Comparison of ENCODE assay signal across 14 mouse cellular contexts in the genomic region with DNA sequence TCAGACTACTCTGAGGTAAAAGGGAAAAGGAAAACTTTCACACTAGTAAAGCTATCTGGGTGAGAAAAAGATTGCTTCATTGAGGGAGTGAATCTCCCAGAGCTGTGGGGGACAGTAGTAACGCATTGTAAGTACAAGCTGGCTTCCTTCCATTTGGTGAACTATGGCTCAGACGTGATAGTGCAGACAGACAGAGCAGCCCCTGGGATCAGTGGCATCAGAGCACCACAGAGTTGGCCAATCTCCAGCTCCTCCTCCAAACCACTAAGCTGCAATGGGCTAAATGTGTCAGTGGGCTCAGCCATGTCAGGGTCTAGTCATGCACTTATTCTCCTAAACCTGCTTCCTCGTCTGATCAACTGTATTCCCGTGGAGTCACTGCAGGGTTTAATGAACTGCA. TPM values are rescaled to one million over a fixed set of nuclear protein-coding genes. Genes with fewer than 3 reads are reported as not detected.
DNase-seq lines count a peak whose midpoint lies in the region; ATAC-seq and TF ChIP-seq lines count a peak whose summit lies in the region.
"Had no signal": no experiment of that assay in that cellular context is flagged by ENCODE, and none has a peak within 500 bp of the region (broad histone marks: within the 10 kb centered on the region; RNA-seq: fewer than 3 reads in every experiment).

No protein-coding gene starts in this region.

- H3K36me3 ChIP-seq in liver, adult 2 months (ENCODE audit: control insufficient read depth, insufficient read depth, low read length): peaks cover 11% of the 10 kb centered on the region; the same call in 1 of the 2 replicates
- H3K36me3 ChIP-seq in liver, embryonic 11.5 days (ENCODE audit: control insufficient read depth, insufficient read depth, low read length): peaks cover 16% of the 10 kb centered on the region
- peaks cover 36% of the 10 kb centered on the region for H3K36me3 ChIP-seq in forebrain, embryonic 13.5 days (ENCODE audit: poor library complexity, severe bottlenecking)

- DNase-seq in liver, adult 2 months (ENCODE audit: extremely low read depth, low read depth, low spot score): peak; percentile 31
- DNase-seq in liver, embryonic 11.5 days (ENCODE audit: low spot score): no peak
- DNase-seq in MEL-GATA-1-ER (ENCODE audit: extremely low read depth, low read depth): peak; percentile 74
- no peak for DNase-seq in left cerebral cortex, adult 18-20 months (ENCODE audit: low spot score in 2 of 2)
- DNase-seq in gastrocnemius, postnatal 25 days: no peak
- DNase-seq: cerebellum, adult 8-10 months; gastrocnemius, postnatal 14 days; heart, postnatal 14 days; kidney, postnatal 4 days had no signal

- WGBS in liver, adult 2 months: 56% methylated on average over 4 of the region's 4 CpGs
- 57% methylated on average over 4 of the region's 4 CpGs for WGBS in liver, embryonic 11.5 days
- WGBS in forebrain, embryonic 13.5 days: 84% methylated on average over 4 of the region's 4 CpGs

- no peaks in the 10 kb centered on the region for H3K9me3 ChIP-seq in liver, embryonic 11.5 days (ENCODE audit: control insufficient read depth, low read length)
- no peaks in the 10 kb centered on the region for H3K9me3 ChIP-seq in forebrain, embryonic 13.5 days (replicated peaks)

- TF ChIP-seq CTCF in liver, adult 2 months (IDR thresholded peaks at IDR 0.05; ENCODE audit: low read depth, low read length): no peak
- no peak for TF ChIP-seq CTCF in bone marrow macrophage, adult 2 months (IDR thresholded peaks at IDR 0.05; ENCODE audit: low read depth, low read length)

- no peaks in the 10 kb centered on the region for H3K79me2 ChIP-seq in liver, adult 2 months (ENCODE audit: control insufficient read depth, insufficient read depth, low read length)

- H3K9ac ChIP-seq in liver, adult 2 months (ENCODE audit: low read depth, low read length): no peak overlapping the region
- no peak overlapping the region for H3K9ac ChIP-seq in liver, embryonic 11.5 days (ENCODE audit: low read depth, low read length)
- H3K9ac ChIP-seq in forebrain, embryonic 13.5 days: no peak overlapping the region

- TF ChIP-seq POLR2A in liver, adult 2 months (IDR thresholded peaks at IDR 0.05; ENCODE audit: extremely low read depth, insufficient read depth, low read length): no peak
- TF ChIP-seq POLR2A in bone marrow macrophage, adult 2 months (IDR thresholded peaks at IDR 0.05; ENCODE audit: borderline replicate concordance, low read depth, low read length): no peak

- no peak overlapping the region for H3K27ac ChIP-seq in liver, adult 2 months (replicated peaks; ENCODE audit: insufficient read depth, low read depth, low read length)
- H3K27ac ChIP-seq in liver, embryonic 11.5 days (ENCODE audit: low read depth, low read length): no peak overlapping the region
- peak overlapping the region; percentile 83 for H3K27ac ChIP-seq in bone marrow macrophage, adult 2 months (ENCODE audit: insufficient read depth, low read depth, low read length)
- no peak overlapping the region for H3K27ac ChIP-seq in forebrain, embryonic 13.5 days

- no peaks in the 10 kb centered on the region for H3K27me3 ChIP-seq in liver, adult 2 months (ENCODE audit: control insufficient read depth, insufficient read depth, low read length)
- H3K27me3 ChIP-seq in liver, embryonic 11.5 days (replicated peaks; ENCODE audit: control insufficient read depth, insufficient read depth, low read length): no peaks in the 10 kb centered on the region
- no peaks in the 10 kb centered on the region for H3K27me3 ChIP-seq in forebrain, embryonic 13.5 days

- ATAC-seq in liver, embryonic 11.5 days (replicated peaks; ENCODE audit: low FRiP score): no peak
- peak; percentile 75 for ATAC-seq in megakaryocyte, adult 5-6 weeks (ENCODE audit: poor library complexity, severe bottlenecking)
- no peak for ATAC-seq in forebrain, embryonic 13.5 days
- ATAC-seq: intestine, postnatal 0 days; midbrain, embryonic 16.5 days had no signal

- no peak overlapping the region for H3K4me3 ChIP-seq in liver, adult 2 months (ENCODE audit: insufficient read depth, low read depth, low read length)
- H3K4me3 ChIP-seq in liver, embryonic 11.5 days (ENCODE audit: low read depth, low read length): no peak overlapping the region
- no peak overlapping the region for H3K4me3 ChIP-seq in bone marrow macrophage, adult 2 months (ENCODE audit: insufficient read depth, low read length)
- no peak overlapping the region for H3K4me3 ChIP-seq in forebrain, embryonic 13.5 days

- H3K4me1 ChIP-seq in liver, adult 2 months (ENCODE audit: control insufficient read depth, insufficient read depth, low read length): peaks cover 13% of the 10 kb centered on the region
- peaks cover 26% of the 10 kb centered on the region for H3K4me1 ChIP-seq in liver, embryonic 11.5 days (replicated peaks; ENCODE audit: control insufficient read depth, insufficient read depth, low read length)
- H3K4me1 ChIP-seq in bone marrow macrophage, adult 2 months (ENCODE audit: control insufficient read depth, insufficient read depth, low read length): peaks cover 42% of the 10 kb centered on the region
- H3K4me1 ChIP-seq in forebrain, embryonic 13.5 days: no peaks in the 10 kb centered on the region

- no peak overlapping the region for H3K4me2 ChIP-seq in liver, embryonic 11.5 days
- no peak overlapping the region for H3K4me2 ChIP-seq in forebrain, embryonic 13.5 days

RNA-seq across cellular contexts. Expression of a gene that starts 20.7 kb away (rescaled TPM):
- 63.4 and 64.1 TPM in 2 replicates for total RNA-seq in liver, adult 2 months (2014; rRNA removed)
- polyA plus RNA-seq in liver, adult 2 months (2012; rRNA removed): 20.6 and 24.1 TPM in 2 replicates
- 35.0 and 41.0 TPM in 2 replicates for polyA plus RNA-seq in liver, embryonic 11.5 days (2014; fragmentation: Nextera tagmentation; extraction: Ambion mirVana)
- polyA plus RNA-seq in bone marrow macrophage, adult 2 months (2012; ENCODE audit: insufficient read depth, insufficient read length, missing spikeins): 40.9 and 48.6 TPM in 2 replicates
- total RNA-seq in megakaryocyte, adult 5-6 weeks (2015): 31.6 and 36.3 TPM in 2 replicates
- total RNA-seq in megakaryocyte, adult 5-6 weeks (2017): 28.7 and 39.0 TPM in 2 replicates
- polyA plus RNA-seq in forebrain, embryonic 13.5 days (2015; fragmentation: Nextera tagmentation; extraction: Ambion mirVana): 28.8 TPM in 2 replicates
- total RNA-seq in left cerebral cortex, adult 18-20 months (2021): 10 to 100 TPM; 76.2 to 85.0 TPM
- total RNA-seq in gastrocnemius, postnatal 25 days (2021): 10 to 100 TPM; 16.8 to 18.6 TPM

RNA-seq across cellular contexts. Expression of a gene that starts 39.4 kb away (rescaled TPM):
- total RNA-seq in liver, adult 2 months (2014; rRNA removed): 6.4 and 16.8 TPM in 2 replicates
- polyA plus RNA-seq in liver, adult 2 months (2012; rRNA removed): 4.5 and 7.8 TPM in 2 replicates
- polyA plus RNA-seq in liver, embryonic 11.5 days (2014; fragmentation: Nextera tagmentation; extraction: Ambion mirVana): 25.7 and 26.9 TPM in 2 replicates
- polyA plus RNA-seq in bone marrow macrophage, adult 2 months (2012; ENCODE audit: insufficient read depth, insufficient read length, missing spikeins): not detected in 2 replicates
- total RNA-seq in megakaryocyte, adult 5-6 weeks (2015): 1.1 and 1.2 TPM in 2 replicates
- total RNA-seq in megakaryocyte, adult 5-6 weeks (2017): 0.92 and 0.98 TPM in 2 replicates
- polyA plus RNA-seq in forebrain, embryonic 13.5 days (2015; fragmentation: Nextera tagmentation; extraction: Ambion mirVana): 2.5 and 2.9 TPM in 2 replicates
- total RNA-seq in left cerebral cortex, adult 18-20 months (2021): 1 to 10 TPM; 1.5 to 1.6 TPM
- total RNA-seq in gastrocnemius, postnatal 25 days (2021): 1 to 10 TPM; 5.8 to 9.3 TPM

RNA-seq across cellular contexts. Expression of a gene that starts 55.6 kb away (rescaled TPM):
- total RNA-seq in liver, adult 2 months (2014; rRNA removed): 0.55 and 0.67 TPM in 2 replicates
- polyA plus RNA-seq in liver, adult 2 months (2012; rRNA removed): 0.25 and 0.57 TPM in 2 replicates
- polyA plus RNA-seq in liver, embryonic 11.5 days (2014; fragmentation: Nextera tagmentation; extraction: Ambion mirVana): 39.5 and 41.1 TPM in 2 replicates
- 43.3 and 44.5 TPM in 2 replicates for polyA plus RNA-seq in bone marrow macrophage, adult 2 months (2012; ENCODE audit: insufficient read depth, insufficient read length, missing spikeins)
- total RNA-seq in megakaryocyte, adult 5-6 weeks (2015): 68.0 and 76.8 TPM in 2 replicates
- 32.6 and 46.5 TPM in 2 replicates for total RNA-seq in megakaryocyte, adult 5-6 weeks (2017)
- 1.5 TPM in 2 replicates for polyA plus RNA-seq in forebrain, embryonic 13.5 days (2015; fragmentation: Nextera tagmentation; extraction: Ambion mirVana)
- total RNA-seq in left cerebral cortex, adult 18-20 months (2021): 10 to 100 TPM; 21.3 to 23.5 TPM
- 1 to 10 TPM; 3.9 to 9.1 TPM for total RNA-seq in gastrocnemius, postnatal 25 days (2021)

Comparison
In these comparisons a context has a peak if more than half of its experiments do, and no peak if none do; other contexts are left out.
1. DNase-seq: peak in liver, adult 2 months (single experiment) and MEL-GATA-1-ER (single experiment); none in liver, embryonic 11.5 days (single experiment), left cerebral cortex, adult 18-20 months (0 of 2) and gastrocnemius, postnatal 25 days (single experiment).